Mouse (Mus musculus): Measurements from ENCODE around the gene Kcnj4. TPM values are rescaled to one million over a fixed set of nuclear protein-coding genes. Genes with fewer than 3 reads are reported as not detected.

Gene Kcnj4
- polyA plus RNA-seq, 1 experiment, result 0.30 TPM

DNA sequence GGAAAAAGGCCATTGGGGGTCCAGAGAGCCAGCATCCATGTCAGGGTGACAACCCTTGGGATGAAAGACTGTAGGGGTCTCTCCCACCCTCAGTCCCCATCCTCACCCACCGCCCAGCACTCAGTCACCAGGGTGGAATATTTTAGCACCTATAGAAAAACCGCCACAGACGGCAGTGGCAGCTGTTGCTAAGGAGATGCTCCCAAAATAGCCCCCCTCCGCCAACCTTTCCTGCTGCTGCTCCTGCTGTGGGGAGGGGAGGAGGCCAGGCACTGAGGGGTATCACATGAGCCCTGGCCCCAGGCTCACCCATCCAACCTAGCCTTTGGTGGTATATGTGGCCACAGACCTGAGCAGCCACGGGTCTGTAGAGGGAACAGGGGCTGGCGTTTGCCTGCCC is 5.0 kb upstream of the Kcnj4 start:
- no peak for DNase-seq (ENCODE audit: low read depth)
- TF ChIP-seq CTCF (IDR thresholded peaks at IDR 0.05; ENCODE audit: borderline replicate concordance, extremely low read depth, insufficient read depth, insufficient read length) (no peak), POLR2A (IDR thresholded peaks at IDR 0.05; ENCODE audit: borderline replicate concordance, extremely low read depth, insufficient read depth, insufficient read length, poor library complexity, severe bottlenecking) (no peak)

DNA sequence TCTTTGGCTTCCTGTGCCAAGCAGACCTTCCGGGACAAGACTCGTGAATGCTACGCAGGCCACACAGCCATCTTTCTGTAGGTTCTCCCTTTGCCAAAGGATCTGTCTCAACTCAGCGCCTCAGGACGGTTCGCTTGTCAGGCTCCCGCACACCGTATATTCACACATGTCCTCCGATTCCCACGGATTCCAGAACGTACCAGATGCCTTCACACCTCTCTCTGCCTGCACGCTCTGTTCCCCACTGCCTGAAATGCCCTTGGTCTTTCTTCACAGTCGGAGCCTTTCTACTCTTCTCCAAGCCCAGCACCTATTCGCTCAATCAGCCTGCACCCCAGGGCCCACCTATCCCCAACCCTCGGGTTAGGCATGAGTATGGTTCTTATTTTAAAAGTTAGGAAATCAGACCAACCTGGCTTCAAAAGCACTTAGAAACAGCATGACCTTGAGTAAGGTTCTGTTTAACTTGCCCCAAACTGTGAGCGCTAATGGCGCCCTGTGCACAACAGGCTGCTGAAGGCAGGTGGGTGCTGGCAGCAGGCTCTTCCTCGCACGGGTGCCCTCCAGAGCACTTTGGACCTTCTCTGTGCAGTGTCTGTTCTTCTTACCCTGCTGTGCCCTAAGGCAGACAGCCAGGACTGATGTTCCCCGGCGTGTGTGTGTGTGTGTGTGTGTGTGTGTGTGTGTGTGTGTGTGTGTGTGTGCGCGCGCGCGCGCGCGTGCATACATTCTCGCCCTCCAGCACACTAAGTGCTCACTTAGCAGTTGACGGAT is 2.2 kb upstream of the Kcnj4 start:
- no peak for TF ChIP-seq CTCF (IDR thresholded peaks at IDR 0.05; ENCODE audit: borderline replicate concordance, extremely low read depth, insufficient read depth, insufficient read length)
- TF ChIP-seq POLR2A (IDR thresholded peaks at IDR 0.05; ENCODE audit: borderline replicate concordance, extremely low read depth, insufficient read depth, insufficient read length, poor library complexity, severe bottlenecking), result no peak
- DNase-seq (ENCODE audit: low read depth), result no peak

DNA sequence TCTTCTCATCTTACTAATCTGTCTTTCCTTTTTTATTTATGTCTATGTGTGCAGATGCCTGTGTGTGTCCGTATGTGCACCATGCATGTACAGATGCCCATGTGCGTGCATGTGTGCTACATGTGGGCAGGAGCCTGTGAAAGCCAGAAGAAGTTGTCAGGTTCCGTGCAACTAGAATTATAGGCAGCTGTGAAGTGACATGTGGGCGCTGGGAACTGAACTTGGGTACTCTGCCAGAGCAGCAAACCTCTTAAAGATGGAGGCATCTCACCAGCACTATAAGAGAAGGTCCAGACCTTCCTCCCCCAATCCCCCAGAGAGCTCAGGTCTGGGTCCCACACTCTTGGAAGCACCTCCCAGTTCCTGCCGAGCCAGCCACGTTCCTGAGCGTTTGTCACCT is 1.4 kb upstream of the Kcnj4 start:
- no peak for DNase-seq (ENCODE audit: low read depth)
- TF ChIP-seq POLR2A (IDR thresholded peaks at IDR 0.05; ENCODE audit: borderline replicate concordance, extremely low read depth, insufficient read depth, insufficient read length, poor library complexity, severe bottlenecking) (no peak), CTCF (IDR thresholded peaks at IDR 0.05; ENCODE audit: borderline replicate concordance, extremely low read depth, insufficient read depth, insufficient read length) (no peak)

DNA sequence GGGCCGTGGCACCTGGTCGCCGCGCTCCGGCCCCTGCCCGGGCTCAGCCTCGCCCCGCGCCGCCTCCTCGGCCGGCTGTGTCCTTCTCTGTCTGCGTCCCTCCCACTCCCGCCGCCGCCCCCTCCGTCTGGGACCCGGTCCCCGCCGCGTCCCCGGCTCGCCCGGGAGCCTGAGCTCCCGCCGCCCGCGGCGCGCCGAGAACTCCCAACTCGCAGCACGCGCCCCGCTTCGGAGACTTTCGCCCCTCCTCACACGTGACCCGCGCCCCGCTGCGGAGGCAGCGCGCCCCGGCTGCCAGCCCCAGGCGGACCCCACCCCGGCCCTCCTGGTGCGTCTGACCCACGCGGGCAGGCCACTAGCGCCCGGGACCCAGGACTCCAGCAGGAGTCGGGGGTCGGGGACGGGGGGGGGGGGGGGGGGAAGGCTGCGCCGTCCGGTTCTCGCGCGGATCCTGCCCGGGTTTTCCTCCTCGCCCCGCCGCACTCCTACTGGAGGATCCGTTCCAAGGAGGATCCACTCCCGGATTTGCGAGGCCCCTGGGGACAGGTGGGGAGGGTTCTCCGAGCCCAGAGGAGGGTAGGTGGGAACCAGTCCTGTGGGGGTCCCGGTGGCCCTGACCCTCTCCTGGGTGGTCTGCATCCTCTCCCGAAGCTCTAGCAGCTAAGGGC is 709 bp upstream of the Kcnj4 start:
- DNase-seq (ENCODE audit: low read depth), result peak; percentile 79
- TF ChIP-seq CTCF (IDR thresholded peaks at IDR 0.05; ENCODE audit: borderline replicate concordance, extremely low read depth, insufficient read depth, insufficient read length) (no peak), POLR2A (IDR thresholded peaks at IDR 0.05; ENCODE audit: borderline replicate concordance, extremely low read depth, insufficient read depth, insufficient read length, poor library complexity, severe bottlenecking) (no peak)

DNA sequence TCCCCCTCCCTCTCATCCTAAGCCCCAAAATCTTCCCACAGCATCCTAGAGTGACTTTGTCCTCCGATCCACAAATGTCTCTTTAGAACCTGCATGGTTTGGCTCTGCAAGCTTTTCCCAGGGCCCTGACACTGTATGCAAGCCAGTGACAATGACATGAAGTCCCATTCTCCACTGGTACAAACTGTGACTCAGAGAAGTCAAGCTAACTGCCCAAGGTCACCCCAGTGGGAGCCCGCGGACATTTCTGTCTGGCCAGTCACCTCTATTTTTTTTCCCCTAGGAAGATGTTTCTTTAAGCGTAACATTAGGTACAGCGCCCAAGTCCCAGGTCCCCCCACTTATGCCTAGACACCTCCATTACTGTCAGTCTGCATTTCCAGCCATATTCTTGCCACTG is 1.6 kb downstream of the Kcnj4 start:
- no peak for TF ChIP-seq CTCF (IDR thresholded peaks at IDR 0.05; ENCODE audit: borderline replicate concordance, extremely low read depth, insufficient read depth, insufficient read length)
- TF ChIP-seq POLR2A (IDR thresholded peaks at IDR 0.05; ENCODE audit: borderline replicate concordance, extremely low read depth, insufficient read depth, insufficient read length, poor library complexity, severe bottlenecking), result no peak
- DNase-seq (ENCODE audit: low read depth), result no peak

DNA sequence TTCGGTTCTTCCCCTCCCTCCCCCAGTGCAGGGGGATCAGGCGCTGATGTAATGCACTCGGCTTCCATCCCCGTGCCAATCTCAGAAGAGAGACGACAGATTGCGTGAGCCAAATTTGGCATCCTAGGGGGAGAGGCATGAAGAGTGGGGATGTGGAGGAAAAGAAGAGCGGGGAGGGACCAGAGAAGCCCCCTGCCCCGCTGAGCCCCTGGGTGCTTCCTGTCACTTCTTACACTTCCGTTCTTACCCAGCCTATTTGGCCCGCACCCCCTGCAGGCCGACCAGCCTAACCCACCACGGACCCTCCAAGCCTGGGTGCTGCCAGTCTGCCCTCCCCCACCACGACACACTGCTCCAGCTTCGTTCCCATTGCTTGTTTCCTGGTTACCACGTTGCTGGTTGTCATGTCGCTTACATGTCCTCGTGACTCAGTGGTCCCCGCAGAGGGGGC is 2.1 kb downstream of the Kcnj4 start:
- TF ChIP-seq CTCF (IDR thresholded peaks at IDR 0.05; ENCODE audit: borderline replicate concordance, extremely low read depth, insufficient read depth, insufficient read length) (no peak), POLR2A (IDR thresholded peaks at IDR 0.05; ENCODE audit: borderline replicate concordance, extremely low read depth, insufficient read depth, insufficient read length, poor library complexity, severe bottlenecking) (no peak)
- DNase-seq (ENCODE audit: low read depth), result peak; percentile 61

DNA sequence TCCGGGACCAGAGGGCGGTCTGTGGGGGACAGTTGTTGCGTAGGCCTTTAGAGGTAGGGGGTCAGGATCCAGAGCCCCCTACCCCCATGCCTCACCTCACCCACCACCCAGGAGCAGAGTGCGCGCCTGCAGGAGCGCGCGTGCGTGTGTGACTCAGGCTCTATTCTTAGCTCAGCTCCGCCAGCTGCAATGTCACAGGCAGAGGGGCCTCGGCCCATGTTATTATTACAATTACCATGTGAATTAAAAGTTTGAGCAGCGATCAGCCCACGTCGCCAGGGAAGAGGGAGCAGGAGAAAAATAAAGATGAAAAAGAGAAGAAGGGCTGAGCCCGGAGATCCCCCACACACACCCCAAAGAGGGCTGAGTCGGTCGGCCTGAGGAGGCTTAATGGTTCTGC is 4.9 kb downstream of the Kcnj4 start:
- peak; percentile 30 for DNase-seq (ENCODE audit: low read depth)
- TF ChIP-seq CTCF (IDR thresholded peaks at IDR 0.05; ENCODE audit: borderline replicate concordance, extremely low read depth, insufficient read depth, insufficient read length), result no peak
- no peak for TF ChIP-seq POLR2A (IDR thresholded peaks at IDR 0.05; ENCODE audit: borderline replicate concordance, extremely low read depth, insufficient read depth, insufficient read length, poor library complexity, severe bottlenecking)

DNA sequence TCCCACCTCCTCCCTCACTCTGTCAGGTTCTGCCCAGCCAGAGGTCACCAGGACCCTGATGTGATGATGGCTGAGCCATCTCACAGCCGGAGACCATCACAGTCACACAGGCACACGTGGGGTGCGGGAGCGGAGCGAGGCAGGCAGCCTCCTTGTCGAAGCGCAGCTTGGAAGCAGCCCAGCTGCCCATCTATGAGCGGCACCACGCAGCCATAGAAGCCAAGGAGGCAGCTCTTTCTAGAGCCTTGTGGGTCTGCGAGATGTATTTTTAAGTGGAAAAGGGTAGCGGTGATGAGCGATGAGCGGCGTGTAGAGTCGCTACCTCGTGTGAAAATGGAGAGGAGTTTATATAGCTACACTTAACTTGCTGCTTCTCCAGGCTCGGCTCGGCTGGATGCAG is 11.5 kb downstream of the Kcnj4 start:
- peak; percentile 32 for DNase-seq (ENCODE audit: low read depth)
- TF ChIP-seq POLR2A (IDR thresholded peaks at IDR 0.05; ENCODE audit: borderline replicate concordance, extremely low read depth, insufficient read depth, insufficient read length, poor library complexity, severe bottlenecking) (no peak), CTCF (IDR thresholded peaks at IDR 0.05; ENCODE audit: borderline replicate concordance, extremely low read depth, insufficient read depth, insufficient read length) (no peak)

DNA sequence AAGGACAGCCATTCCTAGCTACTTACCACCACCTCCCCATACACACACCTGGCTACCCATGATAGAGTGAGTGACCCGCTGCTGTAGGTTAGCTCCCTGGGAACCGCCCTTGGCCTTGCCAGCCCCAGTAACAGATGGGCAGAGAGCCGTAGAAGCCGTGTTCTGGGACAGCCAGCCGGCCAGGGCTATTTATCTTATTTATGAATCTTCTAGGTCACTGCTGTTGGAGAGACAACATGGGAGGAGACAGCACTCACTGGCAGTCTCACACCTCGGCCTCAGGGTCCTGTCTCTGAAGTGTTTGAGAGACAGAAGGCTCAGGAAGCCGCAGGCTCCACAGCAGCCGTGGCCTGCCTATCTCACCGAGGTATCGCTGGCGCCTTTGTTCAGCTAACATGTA is 15.6 kb downstream of the Kcnj4 start:
- TF ChIP-seq POLR2A (IDR thresholded peaks at IDR 0.05; ENCODE audit: borderline replicate concordance, extremely low read depth, insufficient read depth, insufficient read length, poor library complexity, severe bottlenecking) (no peak), CTCF (IDR thresholded peaks at IDR 0.05; ENCODE audit: borderline replicate concordance, extremely low read depth, insufficient read depth, insufficient read length) (no peak)
- DNase-seq (ENCODE audit: low read depth), result peak; percentile 26

DNA sequence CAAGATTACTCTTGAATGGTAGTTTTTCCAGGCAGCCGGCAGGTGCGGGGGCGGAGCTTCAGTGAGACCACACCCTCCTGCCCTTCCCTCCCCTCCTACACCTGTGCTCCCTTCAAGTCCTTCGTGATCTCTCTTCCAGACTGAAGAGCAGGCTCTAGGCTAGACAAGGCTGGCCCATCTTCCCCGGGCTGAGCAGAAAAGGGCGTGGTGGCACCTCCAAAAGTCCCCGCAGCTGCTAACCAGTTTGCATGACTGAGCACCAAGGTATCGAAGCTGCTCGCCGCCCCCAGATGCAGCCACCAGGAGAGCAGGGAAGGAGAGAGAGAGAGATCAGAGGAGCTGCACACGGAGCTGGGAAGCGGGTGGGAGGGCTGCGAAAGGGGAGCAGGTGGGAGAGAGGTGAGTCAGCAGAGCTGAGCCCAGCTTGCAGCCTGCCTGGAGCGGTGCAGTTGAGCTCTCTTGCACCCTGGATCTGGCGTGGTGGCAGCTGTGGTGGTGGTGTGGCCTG is 23.8 kb downstream of the Kcnj4 start:
- TF ChIP-seq CTCF (IDR thresholded peaks at IDR 0.05; ENCODE audit: borderline replicate concordance, extremely low read depth, insufficient read depth, insufficient read length), result no peak
- no peak for TF ChIP-seq POLR2A (IDR thresholded peaks at IDR 0.05; ENCODE audit: borderline replicate concordance, extremely low read depth, insufficient read depth, insufficient read length, poor library complexity, severe bottlenecking)
- DNase-seq (ENCODE audit: low read depth), result no peak

DNA sequence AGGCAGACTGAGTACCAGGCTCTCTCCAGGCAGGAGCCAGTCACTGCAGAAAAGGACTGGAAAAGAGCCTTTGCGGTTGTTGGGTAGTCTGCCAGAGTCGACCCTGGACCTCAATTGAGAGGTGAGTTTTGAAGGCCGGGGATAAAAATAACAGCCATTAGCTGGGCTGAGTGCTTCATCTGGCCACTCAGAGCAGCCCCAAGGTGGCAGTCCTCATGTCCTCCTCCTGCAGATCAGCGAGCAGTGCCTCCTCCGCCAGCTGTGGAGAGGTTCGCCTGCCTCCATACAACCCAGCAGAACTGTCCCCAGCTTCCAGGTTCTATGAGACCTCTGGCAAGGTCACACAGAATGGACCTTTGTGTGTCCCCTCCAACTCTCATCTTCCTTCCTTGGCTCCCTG is 27.8 kb downstream of the Kcnj4 start:
- TF ChIP-seq POLR2A (IDR thresholded peaks at IDR 0.05; ENCODE audit: borderline replicate concordance, extremely low read depth, insufficient read depth, insufficient read length, poor library complexity, severe bottlenecking) (no peak), CTCF (IDR thresholded peaks at IDR 0.05; ENCODE audit: borderline replicate concordance, extremely low read depth, insufficient read depth, insufficient read length) (no peak)
- DNase-seq (ENCODE audit: low read depth), result no peak
